Mouse (Mus musculus) bone marrow, adult 2 months (tissue): ENCODE measurements around the gene Btrc. TPM values are rescaled to one million over a fixed set of nuclear protein-coding genes. Genes with fewer than 3 reads are reported as not detected.

ENCODE experiments used
- H3K27ac ChIP-seq: fragments of 200-500 bp; 2 replicates; pipeline ENCODE4 v1.5.1; 2012; ENCODE audit warnings: low read depth, mild to moderate bottlenecking, control low read depth, inconsistent platforms, low read length; ENCODE audit not compliant: control insufficient read depth, poor library complexity, insufficient read depth
- H3K4me1 ChIP-seq: fragments of 200-500 bp; 2 replicates; pipeline ENCODE4 v1.6.1; 2011; ENCODE audit warnings: low read length; ENCODE audit not compliant: control insufficient read depth, insufficient read depth
- H3K4me3 ChIP-seq: fragments of 200-500 bp; replicated peaks from 2 replicates; pipeline ENCODE3; 2011; ENCODE audit warnings: mild to moderate bottlenecking, low read depth, low read length, control low read depth; ENCODE audit not compliant: control insufficient read depth
- CTCF ChIP-seq: fragments of 200-500 bp; IDR thresholded peaks from 2 replicates; pipeline ENCODE4 v1.5.1; 2011; ENCODE audit warnings: low read length, control low read depth; ENCODE audit not compliant: control insufficient read depth, insufficient read depth
- POLR2A ChIP-seq: fragments of 200-500 bp; IDR thresholded peaks from 2 replicates; pipeline ENCODE4 v1.6.1; 2011; ENCODE audit warnings: low read depth, mild to moderate bottlenecking, control low read depth, low read length, borderline replicate concordance; ENCODE audit not compliant: control insufficient read depth
- WGBS: fragments of 180-500 bp; shearing (Covaris S2); methylation state at CpG from one replicate; pipeline ENCODE4 v1.1.7; 2018; 5-methylcytosine and 5-hydroxymethylcytosine counted together
- polyA plus RNA-seq: library from polyadenylated mRNA; stranded (reverse); fragments of >200 nt; gene quantifications from 2 replicates; pipeline ENCODE4 v1.2.4, GENCODE M21; 2011; ENCODE audit warnings: low replicate concordance; ENCODE audit not compliant: missing spikeins, insufficient read depth, insufficient read length

The Btrc gene
- polyA plus RNA-seq, 1 experiment = 41.4 TPM

DNA sequence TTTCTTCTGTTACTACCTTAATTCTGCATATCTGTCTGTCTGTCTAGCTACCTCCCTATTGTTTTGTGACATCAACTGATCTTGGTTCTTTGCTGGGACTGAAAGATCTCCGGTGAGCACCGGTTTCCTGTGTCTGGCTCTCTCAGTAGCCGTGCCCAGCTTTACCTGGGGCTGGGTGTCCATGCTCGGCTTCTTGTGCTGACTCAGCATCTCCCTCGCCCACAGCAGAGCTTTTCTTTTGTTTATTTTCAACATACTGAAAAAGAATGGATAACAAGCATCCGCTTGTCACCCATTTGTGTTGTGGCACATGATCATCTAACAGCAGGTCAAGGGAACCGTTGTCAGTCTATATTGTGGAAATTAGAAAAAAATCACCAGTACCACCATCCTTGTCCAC is 30.5 kb downstream of the Btrc start:
- no peak overlapping the region for H3K4me3 ChIP-seq
- no peak overlapping the region for H3K27ac ChIP-seq
- TF ChIP-seq POLR2A = no peak
- no peak for TF ChIP-seq CTCF
- WGBS = 80% methylated on average over 7 of the region's 7 CpGs
- no peaks in the 10 kb centered on the region for H3K4me1 ChIP-seq

DNA sequence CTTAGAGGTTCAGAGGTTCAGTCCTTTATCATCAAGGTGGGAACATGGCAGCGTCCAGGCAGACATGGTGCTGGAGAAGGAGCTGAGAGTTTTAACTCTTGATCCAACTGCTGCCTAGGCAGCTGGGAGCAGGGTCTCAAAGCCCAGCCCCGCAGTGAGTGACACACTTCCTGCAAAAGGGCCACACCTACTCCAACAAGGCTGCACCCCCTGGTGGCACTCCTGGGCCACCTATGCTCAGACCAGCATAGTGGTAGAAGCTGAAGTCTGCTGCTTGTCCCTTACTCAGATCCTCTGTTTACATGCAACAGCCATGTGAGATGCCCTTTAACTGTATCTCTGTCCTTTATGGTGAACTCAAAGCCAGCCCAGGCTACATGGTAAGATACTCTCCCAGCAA is 47.5 kb downstream of the Btrc start:
- WGBS = 42% methylated on average over 2 of the region's 2 CpGs

DNA sequence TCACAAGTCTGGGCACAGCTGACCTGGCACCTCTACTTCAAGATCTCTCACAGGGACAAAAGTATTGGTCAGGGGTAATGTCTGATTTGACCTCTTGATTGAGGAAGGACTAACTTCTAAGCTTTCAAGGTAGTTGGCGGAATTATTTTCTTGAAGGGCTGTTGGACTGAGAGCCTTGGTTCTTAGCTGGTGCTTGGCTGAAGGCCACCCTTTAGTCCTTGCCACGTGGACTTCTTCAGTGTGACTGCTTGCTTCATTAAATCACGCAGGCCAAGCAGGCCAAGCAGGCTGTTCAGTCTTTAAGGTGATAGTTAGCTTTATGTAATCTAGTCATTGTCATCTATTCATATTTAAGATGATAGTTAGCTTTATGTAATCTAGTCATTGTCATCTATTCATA is 49.2 kb downstream of the Btrc start:
- TF ChIP-seq POLR2A = no peak
- TF ChIP-seq CTCF = no peak
- 77% methylated on average over 3 of the region's 3 CpGs for WGBS
- Histone ChIP-seq H3K27ac (no peak overlapping the region), H3K4me3 (no peak overlapping the region), H3K4me1 (no peaks in the 10 kb centered on the region; the same call in 1 of the 2 replicates)

More for the DNA sequence above, 47.5 kb downstream of the Btrc start:
- H3K27ac ChIP-seq = no peak overlapping the region
- TF ChIP-seq CTCF (peak; percentile 42; the same call in 1 of the 2 replicates), POLR2A (no peak)
- no peak overlapping the region for H3K4me3 ChIP-seq
- H3K4me1 ChIP-seq = no peaks in the 10 kb centered on the region

DNA sequence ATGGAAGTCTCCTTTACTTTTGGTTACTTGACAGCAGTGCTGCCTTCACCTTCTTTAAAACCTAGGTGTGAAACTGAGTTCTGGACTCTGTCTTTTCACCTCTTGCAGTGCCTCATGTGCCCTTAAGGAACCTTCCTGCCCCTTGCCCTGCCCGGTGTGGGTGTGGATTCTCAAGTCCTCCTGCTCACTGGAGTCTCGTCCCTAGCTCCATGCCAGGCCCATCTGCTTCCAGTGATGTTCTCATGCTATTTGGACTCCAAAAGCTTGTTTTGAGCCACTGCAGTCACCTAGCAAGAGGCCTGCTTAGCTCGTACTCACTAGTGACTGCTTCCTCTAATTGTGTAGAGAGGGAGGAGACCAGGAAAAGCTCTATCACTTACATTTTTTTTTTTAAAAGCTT is 50.4 kb downstream of the Btrc start:
- Histone ChIP-seq H3K4me3 (no peak overlapping the region), H3K27ac (no peak overlapping the region), H3K4me1 (no peaks in the 10 kb centered on the region; the same call in 1 of the 2 replicates)
- TF ChIP-seq CTCF (no peak), POLR2A (no peak)
- 77% methylated on average over 3 of the region's 3 CpGs for WGBS

DNA sequence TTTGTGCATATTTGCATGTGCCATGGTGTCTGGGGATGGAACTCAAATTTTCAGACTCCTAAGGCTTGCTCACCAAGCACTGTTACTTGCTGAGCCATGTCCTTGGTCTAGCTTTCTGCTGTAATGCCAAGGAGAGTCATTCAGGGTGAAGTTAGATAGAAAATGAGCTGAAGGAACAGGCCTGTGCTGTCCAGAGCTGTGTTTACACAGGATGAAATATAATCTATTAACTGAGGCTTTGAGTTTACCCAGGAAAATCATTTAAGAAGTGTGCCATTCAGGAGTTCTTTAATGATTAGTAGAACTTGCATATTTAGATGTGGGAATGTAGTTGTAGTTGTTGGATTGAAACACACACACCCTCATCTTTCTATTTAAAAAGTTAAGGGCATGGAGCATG is 54.1 kb downstream of the Btrc start:
- Histone ChIP-seq H3K27ac (no peak overlapping the region), H3K4me1 (no peaks in the 10 kb centered on the region; the same call in 1 of the 2 replicates), H3K4me3 (no peak overlapping the region)
- no peak for TF ChIP-seq CTCF
- no peak for TF ChIP-seq POLR2A

DNA sequence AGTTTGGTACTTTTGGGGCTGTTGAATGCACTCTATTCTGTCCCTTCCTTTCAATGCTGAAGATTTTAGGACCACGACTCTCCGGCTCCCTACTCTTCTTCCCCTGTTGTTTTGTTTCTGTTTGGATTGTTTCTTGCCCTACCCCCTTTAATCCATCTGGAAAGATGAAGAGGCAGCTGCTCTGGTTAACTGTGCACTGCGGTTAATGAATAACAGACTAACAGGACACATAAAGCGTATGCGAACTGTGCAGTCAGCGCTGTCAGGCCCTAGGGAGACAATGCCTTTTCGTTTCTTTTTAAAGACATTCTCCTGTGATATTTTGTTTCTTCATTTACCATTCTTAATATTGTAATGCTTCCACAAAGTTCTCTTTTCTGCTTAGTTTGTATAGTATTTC is 58.7 kb downstream of the Btrc start:
- Histone ChIP-seq H3K4me1 (no peaks in the 10 kb centered on the region), H3K4me3 (no peak overlapping the region), H3K27ac (no peak overlapping the region)
- 91% methylated on average over 7 of the region's 7 CpGs for WGBS
- no peak for TF ChIP-seq POLR2A
- no peak for TF ChIP-seq CTCF

DNA sequence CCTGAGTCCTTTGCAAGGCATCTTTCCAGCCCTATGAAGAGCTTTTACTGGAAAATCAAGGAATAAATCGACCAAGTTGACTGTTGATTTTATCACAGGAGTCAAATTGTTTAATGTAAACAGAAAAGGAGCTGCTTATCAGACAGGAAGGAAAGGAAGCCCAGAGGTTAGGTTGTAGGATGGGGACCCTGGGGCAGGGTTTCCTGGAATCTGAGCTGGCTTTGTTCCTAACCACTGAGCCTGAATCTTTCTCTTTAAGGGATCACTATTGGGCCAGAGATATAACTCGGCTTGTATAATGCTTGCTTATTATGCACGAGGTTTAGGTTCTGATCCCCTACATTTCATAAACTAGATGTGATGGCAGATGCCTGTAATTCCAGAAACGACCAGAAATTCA is 64.6 kb downstream of the Btrc start:
- WGBS = 30% methylated on average over 4 of the region's 4 CpGs
- Histone ChIP-seq H3K4me1 (no peaks in the 10 kb centered on the region), H3K27ac (no peak overlapping the region), H3K4me3 (no peak overlapping the region)
- no peak for TF ChIP-seq CTCF
- TF ChIP-seq POLR2A = no peak

DNA sequence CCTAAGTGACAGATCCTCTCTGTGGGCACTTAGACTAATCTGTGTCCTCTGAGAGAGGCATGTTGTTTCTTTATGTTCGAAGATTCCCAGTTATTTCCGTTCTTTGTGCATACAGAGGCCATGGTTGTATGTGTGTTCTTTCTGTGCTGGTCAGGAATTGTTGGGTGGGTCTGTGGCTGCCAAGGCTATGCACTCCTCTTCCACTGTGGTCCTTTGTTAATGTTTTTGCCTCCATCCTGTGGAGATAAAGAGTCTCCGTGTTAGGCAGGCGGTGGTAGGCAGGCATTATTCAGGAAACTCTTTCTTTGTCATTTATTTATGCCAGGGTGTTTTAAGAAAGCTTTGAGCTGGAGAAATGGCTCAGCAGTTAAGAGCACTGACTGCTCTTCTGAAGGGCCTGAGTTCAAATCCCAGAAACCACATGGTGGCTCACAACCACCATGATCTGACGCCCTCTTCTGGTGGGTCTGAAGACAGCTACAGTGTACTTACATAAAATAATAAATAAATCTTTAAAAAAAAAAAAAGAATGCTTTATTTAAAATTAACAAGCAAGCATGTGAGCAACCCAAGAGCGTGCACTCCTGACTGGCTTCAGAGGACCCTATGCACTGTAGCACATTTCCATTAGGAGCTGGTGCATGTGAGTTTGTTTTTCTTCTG is 67.6 kb downstream of the Btrc start:
- TF ChIP-seq CTCF = no peak
- no peak for TF ChIP-seq POLR2A
- H3K27ac ChIP-seq = no peak overlapping the region
- no peaks in the 10 kb centered on the region for H3K4me1 ChIP-seq
- WGBS = 86% methylated on average over 6 of the region's 6 CpGs
- no peak overlapping the region for H3K4me3 ChIP-seq

DNA sequence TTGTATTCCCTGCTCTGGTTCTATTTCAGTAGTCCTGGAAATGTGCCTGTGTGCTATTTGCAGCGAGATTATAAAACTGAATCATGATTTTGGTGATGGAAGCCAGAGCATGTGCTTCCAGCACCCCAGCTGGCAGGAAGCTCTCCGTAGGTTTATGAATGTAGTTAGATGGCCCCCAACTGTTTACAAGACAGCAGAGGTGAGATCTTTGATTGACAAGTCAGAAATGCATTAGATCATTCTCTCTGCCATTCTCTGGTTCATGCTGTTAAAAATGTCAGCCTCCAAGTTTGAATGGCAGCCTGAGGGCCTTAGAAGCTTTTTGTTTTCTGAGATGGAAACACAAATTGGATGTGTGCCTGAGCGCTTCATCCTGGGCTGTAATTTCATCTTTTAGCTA is 68.8 kb downstream of the Btrc start:
- H3K4me3 ChIP-seq = no peak overlapping the region
- no peak overlapping the region for H3K27ac ChIP-seq
- WGBS = 84% methylated on average over 3 of the region's 3 CpGs
- H3K4me1 ChIP-seq = no peaks in the 10 kb centered on the region
- TF ChIP-seq POLR2A (no peak), CTCF (no peak)
